Mouse (Mus musculus) stomach, embryonic 14.5 days (tissue): ENCODE results near the gene Hes3. TPM values are rescaled to one million over a fixed set of nuclear protein-coding genes. Genes with fewer than 3 reads are reported as not detected.

Experiments used
- ATAC-seq: fragments of 200-750 bp; cut with Nextera tagmentation; 2 replicates; pipeline ENCODE4 v1.8.0; 2017; ENCODE audit warnings: low read depth, moderate TSS enrichment; ENCODE audit not compliant: insufficient number of reproducible peaks, insufficient read depth, low FRiP score
- H3K27ac ChIP-seq: fragments of 300-500 bp; sonication (generic); 2 replicates; pipeline ENCODE4 v1.5.1; 2014; ENCODE audit warnings: mild to moderate bottlenecking, low read length, moderate library complexity, mixed read lengths
- H3K27me3 ChIP-seq: fragments of 300-500 bp; sonication (generic); 2 replicates; pipeline ENCODE4 v1.6.1; 2014; ENCODE audit warnings: low read length, control low read depth, mixed read lengths; ENCODE audit not compliant: control insufficient read depth, insufficient read depth
- H3K36me3 ChIP-seq: fragments of 300-500 bp; sonication (generic); 2 replicates; pipeline ENCODE4 v1.6.1; 2014; ENCODE audit warnings: mild to moderate bottlenecking, control low read depth, low read length, moderate library complexity, mixed read lengths; ENCODE audit not compliant: control insufficient read depth, insufficient read depth
- H3K4me1 ChIP-seq: fragments of 300-500 bp; sonication (generic); 2 replicates; pipeline ENCODE4 v1.6.1; 2014; ENCODE audit warnings: low read length, control low read depth, mixed read lengths; ENCODE audit not compliant: control insufficient read depth, insufficient read depth
- H3K4me2 ChIP-seq: fragments of 300-500 bp; sonication (generic); replicated peaks from 2 replicates; pipeline ENCODE4 v1.6.1; 2014; ENCODE audit warnings: low read depth, low read length, control low read depth
- H3K4me3 ChIP-seq: fragments of 300-500 bp; sonication (generic); 2 replicates; pipeline ENCODE4 v1.5.1; 2014; ENCODE audit warnings: low read depth, low read length, control low read depth
- H3K9ac ChIP-seq: fragments of 300-500 bp; sonication (generic); replicated peaks from 2 replicates; pipeline ENCODE4 v1.6.1; 2014; ENCODE audit warnings: low read depth, mild to moderate bottlenecking, control low read depth, low read length, moderate library complexity, mixed read lengths
- H3K9me3 ChIP-seq: fragments of 300-500 bp; sonication (generic); 2 replicates; pipeline ENCODE4 v1.6.1; 2016; ENCODE audit warnings: low read depth, low read length, control low read depth; ENCODE audit not compliant: control insufficient read depth
- WGBS: fragments of 180-500 bp; shearing (Covaris S2); extraction: QIAGEN DNeasy Blood & Tissue Kit; methylation state at CpG from one replicate; pipeline ENCODE4 v1.1.7; 2014; 5-methylcytosine and 5-hydroxymethylcytosine counted together
- polyA plus RNA-seq: library from polyadenylated mRNA; unstranded; fragments of >200 nt; fragmentation: Nextera tagmentation; extraction: Ambion mirVana; gene quantifications from 2 replicates; pipeline ENCODE4 v1.2.1, GENCODE M21; 2014

The Hes3 gene
- polyA plus RNA-seq, 1 experiment from 2014 or later: 0.43 TPM

DNA sequence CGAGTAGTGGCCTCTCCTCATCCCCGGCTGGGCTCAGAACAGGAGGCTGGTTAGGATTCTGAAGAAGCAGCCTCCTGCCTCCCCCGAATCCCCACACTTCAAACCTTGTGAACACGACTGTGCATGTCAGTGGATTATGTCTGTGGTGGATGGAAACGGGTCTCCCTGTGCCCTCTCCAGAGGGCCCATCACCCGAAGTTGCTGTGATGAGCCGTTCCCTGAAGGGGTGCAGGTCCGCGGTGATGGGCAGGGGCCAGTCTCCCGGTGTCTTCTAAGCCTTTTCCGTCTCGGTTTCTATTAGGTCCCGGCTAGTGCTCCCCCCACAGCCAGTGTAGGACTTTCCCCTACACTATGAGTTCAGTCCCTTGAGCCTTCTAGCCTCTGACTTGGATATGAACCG is 7.4 kb upstream of the Hes3 start:
- no peak overlapping the region for H3K4me2 ChIP-seq
- peaks cover 28% of the 10 kb centered on the region for H3K36me3 ChIP-seq
- WGBS: 84% methylated on average over 14 of the region's 14 CpGs
- no peaks in the 10 kb centered on the region for H3K9me3 ChIP-seq
- H3K27ac ChIP-seq: no peak overlapping the region
- no peak overlapping the region for H3K4me3 ChIP-seq
- H3K27me3 ChIP-seq: no peaks in the 10 kb centered on the region
- ATAC-seq: no peak
- 0 out of 2 replicates have a peak overlapping the region, but pooled peaks have one; percentile 89 for H3K9ac ChIP-seq
- peaks cover 12% of the 10 kb centered on the region for H3K4me1 ChIP-seq

DNA sequence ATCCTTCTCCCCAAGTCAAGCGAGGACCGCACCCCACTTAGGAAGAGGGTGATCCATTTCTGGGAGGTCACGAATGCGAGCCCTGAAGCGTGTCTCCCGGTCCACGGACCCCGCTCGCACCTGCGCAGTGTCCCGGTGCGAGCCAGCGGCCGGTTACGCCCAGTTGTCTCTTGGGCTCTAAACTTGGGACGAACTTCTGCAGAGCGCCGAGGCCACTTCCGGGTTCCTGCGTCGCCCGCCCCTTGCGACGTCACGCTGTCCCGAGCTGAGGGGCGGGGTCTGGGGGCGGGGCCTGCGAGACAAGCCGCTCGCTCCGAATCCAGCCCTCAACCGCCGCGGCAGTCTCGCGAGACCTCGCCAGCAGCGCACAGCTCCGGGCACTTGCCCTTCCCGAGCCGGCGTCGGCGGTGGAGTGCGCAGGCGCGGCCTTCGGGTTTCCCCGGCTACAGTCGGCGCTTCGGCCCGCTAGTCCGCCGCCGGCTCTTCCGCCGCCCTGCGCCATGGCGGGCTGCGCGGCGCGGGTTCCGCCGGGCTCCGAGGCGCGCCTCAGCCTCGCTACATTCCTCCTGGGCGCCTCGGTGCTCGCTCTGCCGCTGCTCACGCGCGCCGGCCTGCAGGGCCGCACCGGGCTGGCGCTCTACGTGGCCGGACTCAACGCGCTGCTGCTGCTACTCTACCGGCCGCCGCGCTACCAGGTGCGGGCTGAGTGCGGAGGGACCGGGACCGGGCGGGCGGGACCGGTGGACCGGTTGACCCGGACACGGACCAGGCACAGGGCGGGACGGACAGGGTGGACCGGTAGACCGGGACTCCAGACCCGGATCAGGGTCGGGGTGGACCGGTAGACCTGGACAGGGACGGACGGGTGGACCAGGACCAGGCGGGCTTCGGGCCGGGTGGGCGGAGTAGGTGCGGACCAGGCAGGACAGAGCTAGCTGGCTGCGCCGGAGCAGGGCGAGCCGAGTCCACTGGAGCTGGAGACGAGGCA is 5.7 kb upstream of the Hes3 start, which contains the start of gene Icmt:
TSS of gene Icmt (plus strand) at position 354 of the 988 bp plus-strand sequence.
- under 1% methylated on average over 118 of the region's 119 CpGs for WGBS
- Histone ChIP-seq H3K36me3 (peaks cover 16% of the 10 kb centered on the region; the same call in 1 of the 2 replicates), H3K27me3 (no peaks in the 10 kb centered on the region), H3K27ac (peak within 1 kb of the TSS; percentile 66; the same call in 1 of the 2 replicates), H3K9me3 (no peaks in the 10 kb centered on the region), H3K4me1 (peaks cover 19% of the 10 kb centered on the region), H3K4me2 (peak within 1 kb of the TSS; percentile 96), H3K9ac (peak within 1 kb of the TSS; percentile 89), H3K4me3 (peak within 1 kb of the TSS; percentile 71)
- ATAC-seq: peak; percentile 95

DNA sequence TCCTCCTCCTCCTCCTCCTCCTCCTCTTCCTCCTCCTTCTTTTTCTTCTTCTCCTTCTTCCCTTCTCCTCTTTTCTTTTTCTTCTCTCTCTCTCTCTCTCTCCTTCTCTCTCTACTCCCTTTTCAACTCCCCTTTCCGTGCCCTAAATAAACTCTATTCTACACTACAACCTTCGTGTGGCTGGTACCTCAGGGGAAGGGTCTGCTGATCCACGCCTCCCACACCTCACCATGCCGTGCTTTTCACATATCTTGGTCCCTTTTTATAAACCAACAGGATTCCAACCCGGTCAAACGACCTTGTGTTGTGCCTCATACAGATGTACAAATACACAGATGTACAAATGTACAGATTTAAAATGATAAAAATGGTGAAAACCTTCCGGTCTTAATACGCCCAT is 4.9 kb upstream of the Hes3 start:
- H3K4me1 ChIP-seq: peaks cover 21% of the 10 kb centered on the region
- H3K4me2 ChIP-seq: peak overlapping the region; percentile 47
- peaks cover 4% of the 10 kb centered on the region; the same call in 1 of the 2 replicates for H3K27me3 ChIP-seq
- peaks cover 9% of the 10 kb centered on the region; the same call in 1 of the 2 replicates for H3K36me3 ChIP-seq
- H3K9me3 ChIP-seq: no peaks in the 10 kb centered on the region
- ATAC-seq: no peak
- no peak overlapping the region; the same call in 1 of the 2 replicates for H3K9ac ChIP-seq
- no peak overlapping the region; the same call in 1 of the 2 replicates for H3K27ac ChIP-seq
- H3K4me3 ChIP-seq: peak overlapping the region; percentile 71
- 9% methylated on average over 8 of the region's 8 CpGs for WGBS

DNA sequence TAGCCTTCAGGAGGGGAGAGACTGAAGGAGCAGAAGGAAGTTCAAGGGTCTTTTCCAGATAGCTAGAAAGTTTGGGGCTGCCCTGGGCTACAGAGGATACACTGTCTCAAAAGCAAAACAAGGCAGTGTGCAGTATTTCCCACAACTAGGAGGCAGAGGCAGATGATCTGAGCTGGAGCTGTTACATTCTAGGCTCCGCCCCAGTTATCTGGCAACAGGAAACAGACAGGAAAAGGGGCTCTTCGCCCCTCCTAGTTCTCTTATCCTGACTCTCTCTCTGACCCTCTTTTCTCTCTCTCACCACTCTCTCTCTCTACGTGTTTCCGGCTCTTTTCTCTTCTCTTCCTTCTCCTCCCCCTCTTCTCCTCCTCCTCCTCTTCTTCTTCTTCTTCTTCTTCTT is 4.5 kb upstream of the Hes3 start:
- no peaks in the 10 kb centered on the region for H3K9me3 ChIP-seq
- no peak overlapping the region for H3K9ac ChIP-seq
- H3K36me3 ChIP-seq: peaks cover 4% of the 10 kb centered on the region; the same call in 1 of the 2 replicates
- peaks cover 9% of the 10 kb centered on the region; the same call in 1 of the 2 replicates for H3K27me3 ChIP-seq
- peaks cover 21% of the 10 kb centered on the region for H3K4me1 ChIP-seq
- ATAC-seq: no peak
- 35% methylated on average over 4 of the region's 4 CpGs for WGBS
- no peak overlapping the region for H3K4me3 ChIP-seq
- H3K4me2 ChIP-seq: no peak overlapping the region
- H3K27ac ChIP-seq: peak overlapping the region; percentile 52; the same call in 1 of the 2 replicates

DNA sequence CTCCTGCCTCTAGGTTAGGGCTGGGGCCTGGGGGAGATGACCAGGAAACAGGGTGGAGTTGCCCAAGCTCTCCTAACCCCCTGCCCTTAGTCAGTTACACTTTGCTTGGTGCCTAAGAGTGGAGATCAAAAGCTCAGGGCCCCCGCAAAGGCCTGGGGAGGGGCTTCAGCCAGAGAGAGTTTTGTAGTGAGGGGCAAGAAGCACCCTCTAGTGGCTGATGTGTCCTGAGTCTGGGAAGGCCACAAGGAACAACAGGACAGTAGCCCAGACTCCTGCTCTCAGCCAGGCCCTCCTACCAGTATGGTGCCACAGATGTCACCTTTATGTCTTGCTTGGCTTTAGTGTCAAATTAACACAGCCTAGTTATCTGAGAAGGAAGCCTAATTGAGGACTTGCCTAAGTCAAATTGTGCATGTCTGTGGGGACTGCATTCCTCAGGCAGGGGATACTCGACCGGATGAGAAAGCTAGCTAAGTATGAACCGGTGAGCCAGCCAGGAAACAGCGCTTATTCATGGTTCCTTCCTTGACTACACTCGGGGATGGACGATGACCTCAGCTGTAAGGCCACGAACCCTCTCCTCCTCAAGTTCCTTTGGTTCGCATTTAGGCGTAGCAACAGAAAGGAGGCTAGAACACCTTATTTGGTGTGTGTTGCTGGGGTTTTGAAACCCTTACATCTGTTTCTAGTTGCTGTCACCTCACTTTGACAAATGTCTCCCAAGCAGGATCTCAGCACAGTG is 2.9 kb upstream of the Hes3 start:
- Histone ChIP-seq H3K9me3 (no peaks in the 10 kb centered on the region), H3K9ac (no peak overlapping the region), H3K4me1 (peaks cover 27% of the 10 kb centered on the region), H3K36me3 (no peaks in the 10 kb centered on the region), H3K4me2 (no peak overlapping the region), H3K27me3 (peaks cover 22% of the 10 kb centered on the region), H3K4me3 (no peak overlapping the region), H3K27ac (no peak overlapping the region)
- ATAC-seq: no peak
- 52% methylated on average over 10 of the region's 10 CpGs for WGBS

DNA sequence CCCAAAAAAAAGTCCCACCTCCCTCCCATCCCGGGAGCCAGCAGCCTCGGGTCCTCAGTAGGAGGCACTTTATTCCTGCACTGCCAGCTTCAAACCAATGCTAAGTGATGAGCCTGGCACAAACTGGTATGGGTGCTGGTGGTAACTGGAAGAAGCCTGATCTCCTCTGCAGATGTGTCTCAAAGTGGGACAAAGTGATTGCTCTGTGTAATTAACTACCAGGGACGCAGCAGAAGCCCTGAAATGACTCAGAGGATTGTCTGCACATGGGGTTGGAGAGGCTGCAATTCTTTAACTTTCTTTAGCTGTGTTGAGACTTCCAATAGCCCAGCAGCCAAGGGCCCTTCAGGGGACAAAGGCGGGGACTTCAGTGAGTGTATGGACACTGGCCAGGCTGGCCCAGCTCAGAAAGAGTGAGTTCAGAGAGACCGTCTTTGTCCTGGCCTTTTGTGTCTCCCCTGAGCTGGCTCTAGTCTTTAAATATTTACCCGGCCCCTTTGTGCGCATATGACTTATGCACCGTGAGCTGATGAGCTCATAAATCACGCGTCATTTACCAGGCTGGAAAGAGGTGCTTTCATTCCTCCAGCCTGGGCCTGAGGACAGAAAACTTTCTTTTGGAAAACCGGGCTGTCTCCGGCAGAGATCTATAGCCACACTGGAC is 772 bp upstream of the Hes3 start:
- Histone ChIP-seq H3K27me3 (peaks cover 36% of the 10 kb centered on the region), H3K4me1 (peaks cover 19% of the 10 kb centered on the region; the same call in 1 of the 2 replicates), H3K9ac (no peak overlapping the region), H3K27ac (no peak overlapping the region), H3K9me3 (no peaks in the 10 kb centered on the region), H3K36me3 (no peaks in the 10 kb centered on the region), H3K4me2 (no peak overlapping the region), H3K4me3 (no peak overlapping the region)
- WGBS: 14% methylated on average over 12 of the region's 12 CpGs
- no peak for ATAC-seq

DNA sequence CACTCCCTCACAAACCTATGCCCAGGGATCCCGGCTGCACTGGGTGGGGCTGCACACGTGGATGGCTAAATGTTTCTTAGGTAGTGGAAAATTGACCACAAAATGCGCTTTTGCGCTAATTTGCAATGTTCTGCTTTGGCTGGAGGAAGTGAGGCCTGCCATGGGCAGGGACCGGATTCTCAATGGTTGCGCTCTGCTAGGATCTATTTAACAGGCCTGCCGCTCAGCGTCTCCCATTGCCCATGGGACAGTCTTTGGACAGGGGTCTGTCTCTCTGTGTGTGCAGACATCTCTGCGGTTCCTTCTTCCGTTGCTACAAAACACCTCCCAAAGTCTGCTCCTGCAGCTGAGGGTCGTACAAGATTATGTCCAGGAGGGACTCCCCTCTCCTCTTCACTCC is 471 bp downstream of the Hes3 start:
- WGBS: 25% methylated on average over 11 of the region's 11 CpGs
- no peaks in the 10 kb centered on the region for H3K9me3 ChIP-seq
- peaks cover 19% of the 10 kb centered on the region; the same call in 1 of the 2 replicates for H3K4me1 ChIP-seq
- H3K4me3 ChIP-seq: no peak overlapping the region
- 0 out of 2 replicates have a peak overlapping the region, but pooled peaks have one; percentile 37 for H3K4me2 ChIP-seq
- no peak overlapping the region for H3K9ac ChIP-seq
- no peaks in the 10 kb centered on the region for H3K36me3 ChIP-seq
- H3K27ac ChIP-seq: no peak overlapping the region
- H3K27me3 ChIP-seq: peaks cover 48% of the 10 kb centered on the region
- ATAC-seq: no peak

DNA sequence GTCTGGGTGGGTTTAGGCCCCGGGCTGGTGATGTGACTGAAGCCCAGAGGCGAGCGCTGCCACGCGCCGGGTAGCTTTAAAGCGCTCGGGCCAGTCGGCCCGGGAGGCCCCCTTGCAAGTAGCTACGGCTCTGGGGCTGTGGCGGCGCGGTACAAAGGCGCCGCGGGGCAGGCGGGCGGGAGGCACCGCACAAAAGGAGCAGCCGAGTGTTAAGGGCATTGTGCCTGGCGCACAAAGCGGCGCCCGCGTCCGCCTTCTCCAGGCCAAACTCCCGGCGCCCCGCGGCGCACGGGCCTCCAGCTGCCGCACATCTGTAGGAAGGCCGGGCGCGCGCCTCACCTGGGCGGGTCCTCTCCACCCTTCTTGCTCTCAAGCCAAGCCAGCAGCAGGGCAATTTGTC is 1.1 kb downstream of the Hes3 start:
- no peak overlapping the region for H3K9ac ChIP-seq
- no peaks in the 10 kb centered on the region for H3K36me3 ChIP-seq
- no peak overlapping the region for H3K27ac ChIP-seq
- H3K27me3 ChIP-seq: peaks cover 53% of the 10 kb centered on the region
- H3K4me2 ChIP-seq: peak overlapping the region; percentile 37
- ATAC-seq: no peak
- H3K9me3 ChIP-seq: no peaks in the 10 kb centered on the region
- peak overlapping the region; percentile 8 for H3K4me3 ChIP-seq
- peaks cover 15% of the 10 kb centered on the region; the same call in 1 of the 2 replicates for H3K4me1 ChIP-seq
- WGBS: under 1% methylated on average over 39 of the region's 39 CpGs
